Mouse (Mus musculus): ENCODE measurements around the gene Abhd2. TPM values are rescaled to one million over a fixed set of nuclear protein-coding genes. Genes with fewer than 3 reads are reported as not detected.

The Abhd2 gene
- 10 to 100 TPM; 24.7 to 27.2 TPM for total RNA-seq (2021)

DNA sequence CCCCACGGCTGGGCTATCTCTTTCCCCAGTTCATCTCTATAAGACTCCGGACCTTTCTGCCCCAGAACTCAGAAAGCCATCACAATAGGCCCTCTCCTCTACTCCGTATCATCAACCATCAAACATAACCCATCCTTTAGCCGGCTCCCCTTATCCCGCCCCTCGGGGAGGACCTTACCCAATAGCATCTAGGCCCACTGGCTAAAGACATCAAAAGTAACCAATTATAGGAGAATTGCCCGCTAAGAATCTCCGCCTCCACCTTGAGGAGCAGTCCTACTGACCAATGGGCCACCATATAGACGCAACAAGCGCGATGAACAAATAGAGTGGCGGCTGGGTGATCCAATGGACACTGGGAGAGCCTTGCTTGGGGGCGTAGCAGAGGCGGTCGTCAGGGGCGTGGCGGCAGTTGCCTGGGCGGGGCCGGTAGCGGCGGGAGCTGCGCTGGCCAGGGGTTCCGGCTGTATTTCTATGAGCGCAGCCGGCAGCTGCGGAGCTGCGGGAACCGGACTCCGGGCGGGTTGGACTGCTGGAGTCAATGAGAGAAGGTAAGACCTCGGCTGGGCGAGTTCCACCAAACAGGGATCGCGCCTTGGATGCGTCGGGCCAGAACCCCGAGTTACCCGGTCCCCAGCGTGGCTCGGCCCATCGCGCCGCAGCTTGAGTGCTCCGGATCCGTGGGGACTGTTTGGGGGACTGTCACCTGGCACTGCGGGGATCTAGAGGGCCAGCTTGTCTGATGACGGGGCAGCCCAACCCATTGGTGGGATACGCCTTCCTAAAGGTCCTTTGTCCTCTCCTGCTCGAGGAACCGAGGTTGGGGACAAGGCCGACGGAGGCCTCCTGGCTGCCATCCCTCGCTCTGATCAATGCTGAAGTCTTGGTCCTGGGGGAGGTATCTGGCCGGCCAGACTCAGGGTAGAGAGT lies at the start of gene Abhd2:
Gene Abhd2, plus strand, starts transcription at position 411 of the 930 bp plus-strand sequence.
- DNase-seq, result peak; percentile 100

DNA sequence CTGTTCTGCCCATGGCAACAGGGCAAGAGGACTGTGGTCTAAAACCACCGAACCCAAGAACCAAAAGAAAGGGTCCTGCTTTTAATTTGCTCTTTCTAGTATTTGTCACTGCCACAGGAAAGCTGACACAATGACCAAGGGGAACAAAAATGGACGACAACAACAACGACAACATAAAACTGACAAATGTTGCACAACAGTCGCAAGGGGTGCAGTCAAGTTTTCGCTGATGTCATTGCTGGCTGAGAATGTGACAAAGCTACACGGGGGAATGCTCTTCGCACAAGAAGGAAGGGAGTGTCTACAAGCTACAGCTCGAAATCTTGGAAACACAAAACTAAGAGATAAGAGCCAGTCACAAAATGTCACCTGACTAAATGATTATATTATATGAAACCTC lies 47.5 kb upstream of the Abhd2 start:
- no peak for DNase-seq

- no peak for DNase-seq
Measured at GRCm38 (mm10) chr7:79226172-79226571, 46.8 kb upstream of the Abhd2 start.

GRCm38 (mm10) chr7:79226834-79227486 lies 46.0 kb upstream of the Abhd2 start:
- no peak for DNase-seq

GRCm38 (mm10) chr7:79228471-79228870 lies 44.5 kb upstream of the Abhd2 start:
- DNase-seq, result peak; percentile 93

GRCm38 (mm10) chr7:79231577-79231976 lies 41.4 kb upstream of the Abhd2 start:
- DNase-seq, result no peak

DNA sequence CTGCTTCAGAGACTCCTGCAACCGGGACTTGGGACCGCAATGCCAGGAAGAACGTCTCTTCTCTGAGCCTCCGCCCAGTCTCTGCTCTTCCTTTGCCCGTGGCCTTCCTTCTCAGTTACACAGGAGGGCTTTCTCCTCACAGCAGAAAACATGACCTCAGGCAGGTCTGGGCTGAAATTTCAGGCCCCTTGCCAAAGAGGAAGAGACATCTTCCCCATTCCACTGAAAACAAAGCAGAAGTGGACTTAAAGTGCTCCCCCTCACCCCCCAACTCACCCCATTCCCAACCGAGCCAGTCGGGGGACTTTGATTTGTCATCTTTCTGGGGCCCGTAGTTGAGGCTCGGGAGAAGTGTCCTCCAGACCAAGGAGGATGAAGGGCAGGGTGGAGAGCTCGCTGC lies 41.0 kb upstream of the Abhd2 start:
- DNase-seq, result no peak

- peak; percentile 40 for DNase-seq
Measured at GRCm38 (mm10) chr7:79238741-79239140, 34.3 kb upstream of the Abhd2 start.

- no peak for DNase-seq
Measured at GRCm38 (mm10) chr7:79241931-79242625, 30.9 kb upstream of the Abhd2 start.

GRCm38 (mm10) chr7:79243236-79243635 lies 29.8 kb upstream of the Abhd2 start:
- no peak for DNase-seq

GRCm38 (mm10) chr7:79246039-79246670 lies 26.8 kb upstream of the Abhd2 start:
- DNase-seq, result peak; percentile 86

DNA sequence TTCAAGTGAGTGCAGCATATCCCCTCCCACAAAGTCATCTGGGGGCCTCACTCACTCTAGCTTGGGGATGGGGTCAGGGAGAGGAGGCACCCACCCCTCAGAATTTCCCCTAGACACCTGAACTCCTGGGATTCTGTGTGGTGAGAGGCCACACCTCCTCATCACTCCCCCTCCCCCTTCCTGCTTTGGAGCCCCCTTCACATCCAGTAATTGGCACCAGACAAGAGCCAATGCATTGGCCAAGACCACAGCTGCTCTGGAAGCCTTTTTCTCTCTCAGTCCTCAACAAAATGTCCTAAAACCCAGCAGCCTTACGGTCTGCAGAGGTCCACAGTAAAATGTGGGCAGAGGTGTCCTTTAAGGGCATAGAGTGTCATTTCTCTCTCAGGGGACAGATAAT lies 25.6 kb upstream of the Abhd2 start:
- DNase-seq, result no peak

GRCm38 (mm10) chr7:79247881-79248389 lies 25.1 kb upstream of the Abhd2 start:
- DNase-seq, result peak; percentile 55

DNA sequence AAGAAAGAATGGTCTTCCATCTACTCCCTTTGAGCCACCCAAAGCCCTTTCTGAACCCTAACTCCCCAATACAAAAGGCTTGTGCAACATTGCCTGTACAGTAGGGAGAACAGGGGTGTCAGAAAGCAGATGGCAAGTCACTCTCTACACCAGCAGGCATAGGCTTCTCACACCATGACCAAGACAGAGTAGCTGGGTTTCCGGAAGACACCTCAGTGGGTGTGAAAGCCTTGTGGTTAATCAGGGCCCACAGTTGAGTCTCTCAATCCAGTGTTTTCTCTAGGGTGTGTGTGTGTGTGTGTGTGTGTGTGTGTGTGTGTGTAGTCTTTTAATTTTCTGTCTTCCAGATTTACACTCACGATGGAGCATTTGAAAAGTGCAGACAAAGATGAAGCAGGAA lies 23.4 kb upstream of the Abhd2 start:
- no peak for DNase-seq

- peak; percentile 68 for DNase-seq
Measured at GRCm38 (mm10) chr7:79254248-79254888, 18.6 kb upstream of the Abhd2 start.

GRCm38 (mm10) chr7:79255350-79255749 lies 17.6 kb upstream of the Abhd2 start:
- DNase-seq, result peak; percentile 49

- DNase-seq, result no peak
Measured at GRCm38 (mm10) chr7:79255752-79256151, 17.2 kb upstream of the Abhd2 start.

- DNase-seq, result no peak
Measured at GRCm38 (mm10) chr7:79256716-79257115, 16.3 kb upstream of the Abhd2 start.

- no peak for DNase-seq
Measured at GRCm38 (mm10) chr7:79258981-79259542, 13.9 kb upstream of the Abhd2 start.

DNA sequence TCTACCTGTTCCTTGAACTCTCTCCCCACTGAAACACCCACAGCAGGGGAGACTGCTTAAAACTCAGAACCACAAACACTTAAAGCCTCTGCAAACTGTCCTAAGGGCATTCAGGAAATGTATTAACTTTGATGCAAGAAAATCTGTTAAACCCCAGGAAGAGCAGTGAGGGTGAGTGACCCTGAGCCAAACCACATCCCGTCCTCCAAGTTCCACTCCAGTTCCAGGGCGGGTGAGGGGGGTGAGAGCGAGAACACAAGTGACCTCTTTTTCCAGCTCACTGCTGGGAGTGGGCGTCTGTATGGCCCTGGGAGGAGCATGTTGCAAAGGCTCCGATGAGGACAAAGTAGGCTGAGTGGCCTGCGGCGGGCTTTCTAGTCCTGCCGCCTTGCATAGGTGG lies 10.5 kb upstream of the Abhd2 start:
- no peak for DNase-seq

- DNase-seq, result no peak
Measured at GRCm38 (mm10) chr7:79263776-79264175, 9.2 kb upstream of the Abhd2 start.

DNA sequence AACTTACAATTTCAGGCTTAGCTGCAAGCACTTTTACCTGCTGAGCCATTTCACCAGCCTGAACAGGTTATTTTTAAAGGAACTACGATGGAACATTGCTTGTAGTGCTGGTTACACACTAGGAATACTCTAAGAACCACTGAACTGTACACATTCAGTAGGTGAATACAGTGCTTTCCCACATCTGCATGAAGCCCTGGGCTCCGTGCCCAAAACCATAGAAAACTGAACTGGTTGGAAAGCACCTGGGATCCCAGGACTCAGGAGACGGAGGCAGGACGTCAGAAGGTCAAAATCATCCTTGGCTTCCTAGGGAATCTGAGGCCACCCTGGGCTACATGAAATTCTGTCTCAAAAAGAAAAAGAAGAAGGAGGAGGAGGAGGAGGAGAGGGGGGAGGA lies 6.8 kb upstream of the Abhd2 start:
- no peak for DNase-seq
